Mouse (Mus musculus) retina, embryonic 14.5 days (tissue): ENCODE results near the gene Slc15a3.

Experiments
- DNase-seq: peaks from one replicate; pipeline ENCODE4 v3.0.0-alpha.2; 2015; ENCODE audit warnings: low spot score

Gene Slc15a3

GRCm38 (mm10) chr19:10839010-10839892 is at the start of gene Slc15a3:
Gene Slc15a3, plus strand, starts transcription at chr19:10839727.
- DNase-seq: no peak

- no peak for DNase-seq
These were observed 49.2 kb upstream of the Slc15a3 start for GRCm38 (mm10) chr19:10790323-10790722.

GRCm38 (mm10) chr19:10793044-10793443 is 46.5 kb upstream of the Slc15a3 start:
- DNase-seq: no peak

- DNase-seq: no peak
These were observed 44.6 kb upstream of the Slc15a3 start for GRCm38 (mm10) chr19:10794916-10795315.

- no peak for DNase-seq
These were observed 41.0 kb upstream of the Slc15a3 start for GRCm38 (mm10) chr19:10798576-10798975.

- no peak for DNase-seq
These were observed 40.4 kb upstream of the Slc15a3 start for GRCm38 (mm10) chr19:10799155-10799554.

- no peak for DNase-seq
These were observed 38.5 kb upstream of the Slc15a3 start for GRCm38 (mm10) chr19:10801070-10801469.

GRCm38 (mm10) chr19:10801906-10802305 is 37.6 kb upstream of the Slc15a3 start:
- no peak for DNase-seq

GRCm38 (mm10) chr19:10803751-10804150 is 35.8 kb upstream of the Slc15a3 start:
- no peak for DNase-seq

- no peak for DNase-seq
These were observed 34.5 kb upstream of the Slc15a3 start for GRCm38 (mm10) chr19:10804850-10805660.

- no peak for DNase-seq
These were observed 33.8 kb upstream of the Slc15a3 start for GRCm38 (mm10) chr19:10805661-10806285.

- DNase-seq: no peak
These were observed 30.8 kb upstream of the Slc15a3 start for GRCm38 (mm10) chr19:10808524-10809233.

GRCm38 (mm10) chr19:10809428-10810175 is 29.9 kb upstream of the Slc15a3 start:
- peak; percentile 33 for DNase-seq

- DNase-seq: no peak
These were observed 29.4 kb upstream of the Slc15a3 start for GRCm38 (mm10) chr19:10810176-10810492.

- no peak for DNase-seq
These were observed 28.1 kb upstream of the Slc15a3 start for GRCm38 (mm10) chr19:10811471-10811870.

- DNase-seq: no peak
These were observed 26.5 kb upstream of the Slc15a3 start for GRCm38 (mm10) chr19:10813039-10813438.

GRCm38 (mm10) chr19:10813905-10814304 is 25.6 kb upstream of the Slc15a3 start:
- no peak for DNase-seq

- DNase-seq: no peak
These were observed 23.7 kb upstream of the Slc15a3 start for GRCm38 (mm10) chr19:10815871-10816270.

- no peak for DNase-seq
These were observed 23.1 kb upstream of the Slc15a3 start for GRCm38 (mm10) chr19:10816462-10816861.

- peak; percentile 29 for DNase-seq
These were observed 21.1 kb upstream of the Slc15a3 start for GRCm38 (mm10) chr19:10818217-10818946.

GRCm38 (mm10) chr19:10821319-10821718 is 18.2 kb upstream of the Slc15a3 start:
- no peak for DNase-seq
